Mouse (Mus musculus) lung, adult 2 months (tissue): Measurements from ENCODE around the gene Ces2h.

ENCODE experiments used
- CTCF ChIP-seq: fragments of 200-500 bp; IDR thresholded peaks from 2 replicates; pipeline ENCODE4 v1.5.1; 2011; ENCODE audit warnings: mild to moderate bottlenecking, low read length, control low read depth; ENCODE audit not compliant: insufficient read depth
- POLR2A ChIP-seq: fragments of 200-500 bp; IDR thresholded peaks from 2 replicates; pipeline ENCODE4 v1.6.1; 2011; ENCODE audit warnings: low read depth, mild to moderate bottlenecking, control low read depth, low read length, borderline replicate concordance; ENCODE audit errors: extremely low read depth

DNA sequence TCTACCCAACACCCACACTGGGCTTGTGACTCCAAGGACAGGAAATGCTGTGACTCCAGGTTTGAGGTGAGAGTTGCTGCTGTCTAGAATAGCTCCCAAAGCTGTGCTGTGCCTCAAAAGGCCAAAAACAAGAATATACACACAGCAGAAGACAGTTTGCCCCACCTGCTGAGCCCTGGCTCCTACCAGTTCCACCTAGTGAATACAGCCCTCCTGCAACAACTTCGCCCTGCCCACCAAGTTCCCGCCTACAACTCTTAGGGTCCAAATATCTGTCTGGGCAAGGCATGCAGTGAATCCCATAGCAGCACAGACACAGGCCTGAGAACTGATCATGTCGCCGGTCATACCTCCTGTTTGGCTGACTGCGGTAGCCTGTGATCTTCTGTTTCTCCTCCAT is 16.5 kb upstream of the Ces2h start:
- TF ChIP-seq CTCF = no peak
- no peak for TF ChIP-seq POLR2A
